Mouse (Mus musculus) C2C12 (cell line): ENCODE measurements around the gene Arid3a.

Experiments used
- CEBPB ChIP-seq: IDR thresholded peaks from one replicate; pipeline ENCODE4 v1.6.1; 2011; ENCODE audit warnings: low read depth, mild to moderate bottlenecking, control low read depth, moderate library complexity
- CTCF ChIP-seq: IDR thresholded peaks from one replicate; pipeline ENCODE4 v1.5.1; 2011; ENCODE audit not compliant: control insufficient read depth, insufficient read depth, insufficient read length
- MYOD1 ChIP-seq: IDR thresholded peaks from one replicate; pipeline ENCODE4 v1.6.1; 2011; ENCODE audit warnings: low read depth; ENCODE audit not compliant: control insufficient read depth, insufficient read length
- USF1 ChIP-seq: IDR thresholded peaks from one replicate; pipeline ENCODE4 v1.6.1; 2011; ENCODE audit warnings: low read depth, mild to moderate bottlenecking, control low read depth, moderate library complexity

DNA sequence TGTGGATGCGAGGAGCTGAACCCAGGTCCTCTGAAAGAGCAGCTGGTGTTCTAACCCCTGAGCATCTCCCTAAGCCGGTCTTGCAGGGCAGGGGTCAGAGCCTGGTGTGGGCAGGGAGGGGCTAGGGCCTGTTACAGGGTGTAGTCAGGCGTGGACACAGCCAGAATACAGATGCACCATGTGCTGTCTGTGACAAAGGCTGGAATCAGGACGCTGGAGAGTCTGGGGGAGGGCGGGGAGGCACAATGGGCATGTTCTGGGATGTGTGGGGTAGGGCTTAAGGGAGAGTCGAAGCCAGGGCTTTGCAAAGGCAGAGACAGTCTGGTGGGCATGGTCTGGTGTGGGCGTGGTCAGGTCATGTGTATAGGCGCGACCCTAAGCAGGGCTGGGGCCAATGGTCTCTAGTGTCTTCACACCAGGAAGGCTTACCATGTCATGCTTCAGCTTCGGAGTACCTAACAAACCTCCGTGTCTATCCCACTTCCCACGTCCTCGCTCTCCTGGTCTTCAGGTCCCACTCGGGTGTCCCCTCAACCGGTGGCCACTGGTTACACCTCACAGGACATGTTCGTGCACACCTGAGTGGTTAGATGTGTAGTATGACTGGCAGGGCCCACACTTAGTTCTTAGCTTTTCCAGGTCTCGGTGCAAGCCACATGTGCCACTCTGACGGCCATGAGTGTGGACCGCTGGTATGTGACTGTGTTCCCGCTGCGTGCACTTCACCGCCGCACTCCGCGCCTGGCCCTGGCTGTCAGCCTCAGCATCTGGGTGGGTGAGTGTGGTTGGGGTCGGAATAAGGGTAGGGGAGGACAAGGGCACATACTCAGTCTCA, 6.6 kb upstream of the Arid3a start:
- no peak for TF ChIP-seq CTCF
- TF ChIP-seq CEBPB = no peak
- no peak for TF ChIP-seq MYOD1
- no peak for TF ChIP-seq USF1
